Mouse (Mus musculus) liver, postnatal 0 days (tissue): ENCODE measurements at regions not wholly inside any gene's neighbourhood (a gene's known extent, or its start where the extent isn't known, plus 50 kb on each side); places are given as distances from the start of the nearest gene placed in this dataset.

Source experiments
- CTCF ChIP-seq: sonication (generic); IDR thresholded peaks from 2 replicates; pipeline ENCODE4 v1.5.1; 2016; ENCODE audit warnings: antibody characterized with exemption, low read depth
- EP300 ChIP-seq: IDR thresholded peaks from 2 replicates; pipeline ENCODE4 v1.6.1; 2016; ENCODE audit warnings: antibody characterized with exemption, low read depth, mild to moderate bottlenecking

DNA sequence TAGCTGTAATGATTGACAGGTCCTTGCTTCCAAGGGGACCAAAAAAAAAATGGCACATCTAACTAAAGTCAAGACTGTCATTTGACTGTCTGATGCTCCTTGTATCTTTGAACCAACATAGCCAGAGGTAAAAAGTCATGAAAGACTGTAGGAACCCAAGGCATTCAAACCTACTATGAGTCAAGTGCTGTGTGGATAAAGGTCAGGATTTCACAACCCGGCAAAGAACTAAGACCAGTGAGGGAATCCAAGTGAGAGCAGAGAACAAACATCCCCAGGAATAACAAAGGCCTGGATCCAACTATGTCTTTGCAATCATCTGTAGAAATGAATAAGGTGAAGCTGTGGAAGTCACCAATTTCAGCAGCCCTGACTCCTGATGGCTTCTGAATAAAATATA is 218.2 kb upstream of the Usp24 start:
- TF ChIP-seq CTCF = no peak
- TF ChIP-seq EP300 = no peak
